Mouse (Mus musculus): Measurements from ENCODE around the gene Ugt1a5. TPM values are rescaled to one million over a fixed set of nuclear protein-coding genes. Genes with fewer than 3 reads are reported as not detected.

Ugt1a5 gene
- total and polyA plus RNA-seq, 3 experiments: not detected

DNA sequence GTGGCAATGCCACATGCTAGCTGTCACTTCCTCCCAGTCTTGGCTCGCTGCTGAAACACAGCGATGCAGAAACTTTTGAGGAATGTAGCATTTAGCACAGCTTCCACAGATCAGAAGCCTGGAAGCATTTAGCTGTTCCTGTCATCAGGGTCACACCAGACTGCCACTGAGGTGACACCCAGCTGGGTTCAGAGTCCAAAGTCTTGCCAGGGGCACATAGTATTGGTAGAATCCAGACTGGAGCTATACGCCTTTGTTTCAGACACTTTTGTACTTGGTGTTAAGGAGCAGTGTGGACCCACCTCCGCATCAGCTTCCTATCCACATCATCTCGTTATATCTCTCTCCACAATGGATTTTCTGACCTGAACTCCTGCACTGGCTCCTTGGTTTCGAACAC lies 87.7 kb downstream of the Ugt1a5 start:
- Histone ChIP-seq H3K27me3 (ENCODE audit: control insufficient read depth in 1 of 2, insufficient read depth in 2 of 2, low read length in 2 of 2) (no peaks in the 10 kb centered on the region), H3K4me1 (ENCODE audit: control insufficient read depth in 1 of 2, insufficient read depth in 2 of 2, low read length in 2 of 2) (0 out of 4 replicates have a peak, but pooled peaks cover 0 to 3% of the 10 kb centered on the region in 2 experiments), H3K27ac (ENCODE audit: control insufficient read depth, low read depth, low read length) (no peak overlapping the region), H3K4me3 (ENCODE audit: control insufficient read depth in 1 of 2, insufficient read depth in 1 of 2, low read depth in 2 of 2, low read length in 2 of 2) (no peak overlapping the region), H3K79me2 (ENCODE audit: control insufficient read depth, insufficient read depth, low read length, poor library complexity) (no peaks in the 10 kb centered on the region), H3K36me3 (ENCODE audit: control insufficient read depth in 1 of 2, insufficient read depth in 2 of 2, low read length in 2 of 2) (no peaks in the 10 kb centered on the region), H3K9me3 (replicated peaks; ENCODE audit: insufficient read depth, low read length) (no peaks in the 10 kb centered on the region), H3K9ac (ENCODE audit: control insufficient read depth, low read depth, low read length, poor library complexity, severe bottlenecking) (no peak overlapping the region)
- TF ChIP-seq CTCF (IDR thresholded peaks at IDR 0.05 in 2 of 3, conservative IDR thresholded peaks at IDR 0.05 in 1 of 3; ENCODE audit: control insufficient read depth in 1 of 3, insufficient read depth in 1 of 3, low read depth in 2 of 3, low read length in 3 of 3, poor library complexity in 1 of 3, severe bottlenecking in 1 of 3) (no peak), TBP (IDR thresholded peaks at IDR 0.05; ENCODE audit: low read depth, low read length) (no peak), ELF1 (IDR thresholded peaks at IDR 0.05; ENCODE audit: low read depth, low read length) (no peak), NRF1 (IDR thresholded peaks at IDR 0.05; ENCODE audit: insufficient read depth, low read depth, low read length, poor library complexity, severe bottlenecking) (no peak)
- DNase-seq (ENCODE audit: low read depth, low spot score): no peak

DNA sequence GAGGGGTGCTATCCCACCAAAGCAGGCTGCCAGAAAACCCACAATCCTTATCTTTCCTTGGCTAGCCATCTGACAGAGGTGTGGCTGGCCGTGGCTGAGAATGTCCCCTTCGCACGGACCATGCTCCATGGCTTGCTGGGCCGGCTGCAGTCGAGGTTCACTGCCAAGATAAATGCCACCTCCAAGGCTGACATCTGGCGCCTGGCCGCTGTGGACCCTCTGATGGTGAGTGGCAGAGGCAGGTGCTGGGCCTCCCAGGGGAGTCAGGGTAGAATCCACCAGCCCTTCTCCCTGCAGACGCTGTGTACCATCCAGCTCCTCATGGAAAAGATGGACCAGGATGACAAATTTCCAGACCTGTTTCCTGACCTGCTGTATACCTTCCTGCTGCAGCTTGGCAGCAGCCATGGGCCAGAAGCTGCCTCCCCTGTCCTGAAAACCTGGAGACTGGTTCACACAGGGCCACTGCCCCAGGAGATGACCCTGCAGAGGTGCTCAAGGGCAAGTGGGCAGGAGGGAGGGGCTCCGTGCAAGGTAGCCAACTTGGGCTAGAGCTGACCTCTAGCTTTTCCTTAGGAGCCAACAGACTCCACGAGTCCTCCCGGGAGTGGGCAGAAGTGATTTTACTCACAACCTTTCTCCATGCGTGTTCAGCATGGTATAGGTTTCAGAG lies 89.1 kb downstream of the Ugt1a5 start:
- no peak overlapping the region for H3K27ac ChIP-seq (ENCODE audit: control insufficient read depth, low read depth, low read length)
- H3K4me1 ChIP-seq (ENCODE audit: control insufficient read depth in 1 of 2, insufficient read depth in 2 of 2, low read length in 2 of 2): 0 out of 4 replicates have a peak, but pooled peaks cover 0 to 3% of the 10 kb centered on the region in 2 experiments
- no peaks in the 10 kb centered on the region for H3K36me3 ChIP-seq (ENCODE audit: control insufficient read depth in 1 of 2, insufficient read depth in 2 of 2, low read length in 2 of 2)
- H3K79me2 ChIP-seq (ENCODE audit: control insufficient read depth, insufficient read depth, low read length, poor library complexity): no peaks in the 10 kb centered on the region
- no peak overlapping the region for H3K9ac ChIP-seq (ENCODE audit: control insufficient read depth, low read depth, low read length, poor library complexity, severe bottlenecking)
- TF ChIP-seq MYC (IDR thresholded peaks at IDR 0.05; ENCODE audit: low read depth, low read length) (no peak), ETS1 (IDR thresholded peaks at IDR 0.05; ENCODE audit: low read depth, low read length) (no peak), TAL1 (IDR thresholded peaks at IDR 0.05; ENCODE audit: low read length) (peak; percentile 8; the same call in 1 of the 2 replicates), ZC3H11A (IDR thresholded peaks at IDR 0.05; ENCODE audit: low read depth, low read length) (no peak), ZKSCAN1 (IDR thresholded peaks at IDR 0.05; ENCODE audit: low read depth, low read length) (no peak)
- no peak overlapping the region for H3K4me3 ChIP-seq (ENCODE audit: control insufficient read depth in 1 of 2, insufficient read depth in 1 of 2, low read depth in 2 of 2, low read length in 2 of 2)
- no peaks in the 10 kb centered on the region for H3K27me3 ChIP-seq (ENCODE audit: control insufficient read depth in 1 of 2, insufficient read depth in 2 of 2, low read length in 2 of 2)
- no peaks in the 10 kb centered on the region for H3K9me3 ChIP-seq (replicated peaks; ENCODE audit: insufficient read depth, low read length)
- DNase-seq (ENCODE audit: low read depth, low spot score): no peak

DNA sequence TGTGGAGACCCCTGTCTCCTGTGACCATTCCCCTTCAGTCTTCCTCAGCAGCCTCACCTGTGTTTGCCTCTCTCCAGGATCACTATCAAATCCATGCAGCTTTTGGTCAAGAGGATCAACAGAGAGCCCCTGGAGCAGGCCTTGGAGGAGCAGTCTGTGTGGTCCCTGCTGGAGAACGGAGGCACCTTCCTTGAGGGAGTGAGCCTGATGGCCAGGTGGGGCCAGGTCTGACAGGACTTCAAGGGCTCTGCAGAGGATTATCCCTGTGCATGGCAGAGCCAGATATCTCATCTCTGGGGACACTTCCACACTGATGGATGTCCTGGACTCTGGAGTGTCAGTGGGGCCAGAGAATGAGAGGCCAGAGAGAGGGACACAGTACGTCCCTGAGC lies 89.7 kb downstream of the Ugt1a5 start:
- H3K9me3 ChIP-seq (replicated peaks; ENCODE audit: insufficient read depth, low read length): no peaks in the 10 kb centered on the region

More for the DNA sequence above, 89.7 kb downstream of the Ugt1a5 start:
- H3K4me3 ChIP-seq (ENCODE audit: control insufficient read depth in 1 of 2, insufficient read depth in 1 of 2, low read depth in 2 of 2, low read length in 2 of 2): no peak overlapping the region
- H3K9ac ChIP-seq (ENCODE audit: control insufficient read depth, low read depth, low read length, poor library complexity, severe bottlenecking): no peak overlapping the region
- no peaks in the 10 kb centered on the region for H3K27me3 ChIP-seq (ENCODE audit: control insufficient read depth in 1 of 2, insufficient read depth in 2 of 2, low read length in 2 of 2)
- no peaks in the 10 kb centered on the region for H3K79me2 ChIP-seq (ENCODE audit: control insufficient read depth, insufficient read depth, low read length, poor library complexity)
- no peak for DNase-seq (ENCODE audit: low read depth, low spot score)
- H3K36me3 ChIP-seq (ENCODE audit: control insufficient read depth in 1 of 2, insufficient read depth in 2 of 2, low read length in 2 of 2): no peaks in the 10 kb centered on the region
- H3K4me1 ChIP-seq (ENCODE audit: control insufficient read depth in 1 of 2, insufficient read depth in 2 of 2, low read length in 2 of 2): 0 out of 4 replicates have a peak, but pooled peaks cover 0 to 3% of the 10 kb centered on the region in 2 experiments
- TF ChIP-seq POLR2AphosphoS5 (IDR thresholded peaks at IDR 0.05; ENCODE audit: borderline replicate concordance, low read depth, low read length) (no peak), SMC3 (IDR thresholded peaks at IDR 0.05; ENCODE audit: low read depth, low read length) (no peak), RAD21 (IDR thresholded peaks at IDR 0.05; ENCODE audit: low read depth, low read length) (no peak)
- H3K27ac ChIP-seq (ENCODE audit: control insufficient read depth, low read depth, low read length): no peak overlapping the region
